Mouse (Mus musculus) erythroblast, adult 5-6 weeks (primary cell): ENCODE results near the gene Pmm1. TPM values are rescaled to one million over a fixed set of nuclear protein-coding genes. Genes with fewer than 3 reads are reported as not detected.
A peak's percentile ranks its signal among the peaks of the same experiment; 100 is the strongest.
"Not testable (repeated sequence)": the region's sequence is repeated elsewhere in the genome, so short reads cannot be mapped to it uniquely, and the experiment has no call there.

Experiments used
- ATAC-seq: replicated peaks from 2 replicates; pipeline ENCODE4 v1.8.0; 2016; ENCODE audit warnings: moderate number of reproducible peaks, mild to moderate bottlenecking, moderate TSS enrichment, inconsistent platforms; ENCODE audit not compliant: poor library complexity, low FRiP score, severe bottlenecking
- total RNA-seq, 2 experiments: library from RNA; stranded (forward) in 1 of 2; stranded (reverse) in 1 of 2; fragments of 150-400 nt in 1 of 2; fragments of 200-764, 138-1000 nt in 1 of 2; gene quantifications; 2 replicates each; pipeline versions ENCODE4 v1.2.3 to v1.2.4; 2015 to 2017; ENCODE audit warnings: low replicate concordance in 2 of 2

Pmm1 gene
- total RNA-seq (2015; ENCODE audit: low replicate concordance): 2.3 and 20.3 TPM in 2 replicates
- 3.9 and 9.5 TPM in 2 replicates for total RNA-seq (2017; ENCODE audit: low replicate concordance)

DNA sequence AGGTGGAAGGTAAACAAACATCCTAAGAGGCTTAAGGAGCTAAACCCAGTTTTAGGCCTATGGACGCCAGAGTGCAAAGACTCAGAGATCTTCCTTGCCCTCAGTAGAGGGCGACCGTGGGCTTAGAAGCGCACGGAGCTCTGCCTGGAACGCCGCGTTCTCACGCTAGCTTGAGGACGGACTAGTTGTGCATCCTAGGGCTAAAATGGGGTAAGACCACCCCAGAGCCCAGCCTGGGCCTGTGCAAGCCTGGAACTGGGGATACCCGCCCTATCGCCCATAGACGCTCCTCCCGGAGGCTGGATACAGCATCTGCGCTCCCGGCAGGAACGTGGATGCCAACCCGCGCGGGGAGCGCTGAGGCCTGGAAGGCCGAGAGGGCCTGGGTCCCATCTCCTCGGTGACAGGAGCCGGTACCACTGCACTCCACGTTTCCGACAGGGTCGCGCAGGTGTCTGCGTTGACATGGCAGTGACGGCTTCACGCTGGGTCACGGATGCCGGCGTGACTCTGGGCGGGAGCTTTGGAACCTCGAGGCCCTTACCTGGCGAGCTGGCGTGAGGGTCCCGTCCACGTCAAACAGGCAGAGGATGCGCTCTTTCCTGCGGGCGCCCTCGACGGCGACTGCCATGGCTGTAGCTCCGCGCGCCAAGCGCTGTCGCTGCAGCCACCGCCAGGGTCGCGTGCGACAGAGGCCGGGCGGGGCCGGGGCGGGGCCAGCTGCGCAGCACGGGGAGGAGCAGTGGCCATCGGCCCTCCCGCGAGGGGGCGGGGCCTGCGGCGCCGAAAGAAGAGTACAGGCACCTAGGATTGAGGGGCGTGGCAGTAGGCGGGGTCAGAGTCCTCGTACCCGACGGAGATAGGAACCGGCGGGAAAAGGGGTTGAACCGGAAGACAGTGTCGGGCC lies at the start of gene Pmm1:
Gene Pmm1 (minus strand): TSS at position 760 of the 907 bp plus-strand sequence.
- ATAC-seq: peak; percentile 92

DNA sequence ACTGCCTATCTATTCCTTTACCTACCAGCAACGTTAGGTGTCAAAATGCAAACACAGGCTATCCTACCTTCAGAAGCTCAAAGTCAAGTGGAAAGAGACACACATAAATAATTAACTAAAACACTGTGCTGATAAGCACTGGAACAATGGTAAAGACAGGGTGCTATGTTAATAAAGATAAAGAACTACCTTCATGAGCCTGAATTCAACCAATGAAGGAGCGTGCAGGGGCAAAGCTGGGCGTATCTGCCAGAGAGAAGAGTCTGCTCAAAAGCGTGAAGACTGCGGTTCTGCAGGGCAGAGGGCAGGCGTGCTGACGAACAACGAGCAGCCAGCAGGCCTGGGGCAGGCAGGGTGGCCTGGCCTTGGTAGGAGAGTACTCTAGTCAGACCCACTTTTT lies 43.5 kb upstream of the Pmm1 start:
- ATAC-seq: no peak

DNA sequence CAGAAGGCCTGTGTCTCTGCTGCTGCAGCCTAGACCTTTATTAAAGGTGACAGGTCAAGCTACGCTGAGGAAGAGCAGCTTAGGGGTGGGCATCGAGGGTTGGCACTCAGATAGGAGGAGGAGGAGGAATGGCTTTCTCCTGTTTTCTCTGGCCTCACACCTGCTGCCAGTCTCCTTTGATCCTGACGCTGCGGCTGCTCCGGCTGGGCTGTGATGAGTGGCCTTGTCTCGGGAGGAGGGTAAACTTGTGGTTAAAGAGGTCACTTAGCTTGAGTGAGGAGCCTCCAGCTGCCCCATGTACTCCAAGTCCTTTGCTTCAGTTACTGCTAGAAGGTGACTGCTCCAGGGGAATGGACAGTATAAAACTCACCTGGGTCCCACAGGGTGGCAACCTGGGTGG lies 33.3 kb upstream of the Pmm1 start:
- no peak for ATAC-seq

DNA sequence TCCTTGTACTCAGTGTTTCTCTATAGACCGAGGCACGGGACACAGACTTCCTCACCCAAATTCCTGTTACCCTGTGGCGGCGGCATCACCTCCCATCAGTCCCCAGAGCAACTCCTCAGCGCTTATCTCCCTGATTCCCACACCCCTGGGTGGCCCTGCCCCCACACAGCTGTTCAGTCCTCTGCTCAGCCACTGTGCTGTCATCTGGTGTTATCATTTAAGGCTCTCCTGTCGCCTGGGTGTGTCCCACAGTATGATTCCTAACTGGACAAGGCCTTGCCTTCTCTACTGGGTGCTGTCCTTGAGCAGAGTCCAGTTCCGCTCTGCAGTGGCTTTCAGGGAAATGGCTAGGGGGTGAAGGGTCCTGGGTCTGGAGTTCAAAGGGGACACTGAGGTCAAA lies 29.8 kb upstream of the Pmm1 start:
- peak; percentile 91 for ATAC-seq

DNA sequence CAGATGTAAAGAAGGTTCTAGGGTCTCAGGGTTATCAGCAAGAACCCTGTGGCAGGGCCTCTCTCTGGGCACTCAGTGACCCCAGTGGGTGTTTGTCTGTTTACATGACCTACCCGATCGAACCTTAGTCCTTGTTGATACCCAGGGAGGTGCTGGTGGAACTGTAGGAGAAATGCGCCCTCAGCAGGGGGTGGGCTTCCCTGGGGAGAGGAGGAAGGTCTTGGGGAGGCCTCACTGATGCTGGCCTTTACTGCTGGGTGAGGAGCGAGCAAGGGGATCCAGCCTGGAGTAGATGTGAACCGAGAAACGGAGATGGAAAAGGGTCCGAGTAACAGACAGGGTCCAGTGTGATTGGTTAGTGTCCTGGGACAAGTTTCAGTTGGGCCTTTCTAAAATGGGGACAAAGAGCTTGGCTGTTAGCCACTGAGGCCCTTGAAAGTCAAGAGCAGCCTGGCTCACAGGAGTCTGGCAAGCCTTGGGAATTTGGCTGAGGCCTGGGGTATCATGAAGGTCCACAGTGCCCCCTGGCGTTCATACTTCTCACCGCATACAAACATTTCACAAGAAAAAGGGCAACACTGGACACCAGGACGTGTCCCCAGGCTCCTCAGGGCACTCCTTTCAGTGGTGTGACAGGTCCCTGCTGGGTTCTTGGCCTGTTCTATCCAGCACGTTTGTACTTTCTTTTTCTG lies 28.8 kb upstream of the Pmm1 start:
- peak; percentile 81 for ATAC-seq

DNA sequence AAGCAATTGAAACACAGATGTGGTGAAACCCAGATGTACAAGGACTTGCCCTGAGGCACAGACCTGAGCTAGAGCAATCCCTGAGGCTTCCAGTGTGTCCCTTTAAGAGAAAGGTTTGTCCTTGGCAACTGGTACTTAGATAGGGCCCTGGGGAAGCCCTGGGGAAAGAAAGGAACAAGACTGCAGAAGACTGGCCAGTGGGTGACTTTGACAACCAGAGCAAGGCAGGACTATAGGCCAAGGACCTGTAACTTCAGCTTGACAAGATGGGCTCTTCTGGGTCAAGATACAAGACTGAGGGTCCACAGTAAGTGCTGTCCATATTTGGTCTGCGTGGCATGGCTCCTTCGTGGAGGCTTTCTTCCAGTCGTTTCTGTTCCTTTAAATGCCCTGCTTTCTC lies 26.9 kb upstream of the Pmm1 start, which contains the start of gene Xrcc6:
Gene Xrcc6 (plus strand): TSS at position 190 of the 400 bp plus-strand sequence.
- no peak for ATAC-seq

DNA sequence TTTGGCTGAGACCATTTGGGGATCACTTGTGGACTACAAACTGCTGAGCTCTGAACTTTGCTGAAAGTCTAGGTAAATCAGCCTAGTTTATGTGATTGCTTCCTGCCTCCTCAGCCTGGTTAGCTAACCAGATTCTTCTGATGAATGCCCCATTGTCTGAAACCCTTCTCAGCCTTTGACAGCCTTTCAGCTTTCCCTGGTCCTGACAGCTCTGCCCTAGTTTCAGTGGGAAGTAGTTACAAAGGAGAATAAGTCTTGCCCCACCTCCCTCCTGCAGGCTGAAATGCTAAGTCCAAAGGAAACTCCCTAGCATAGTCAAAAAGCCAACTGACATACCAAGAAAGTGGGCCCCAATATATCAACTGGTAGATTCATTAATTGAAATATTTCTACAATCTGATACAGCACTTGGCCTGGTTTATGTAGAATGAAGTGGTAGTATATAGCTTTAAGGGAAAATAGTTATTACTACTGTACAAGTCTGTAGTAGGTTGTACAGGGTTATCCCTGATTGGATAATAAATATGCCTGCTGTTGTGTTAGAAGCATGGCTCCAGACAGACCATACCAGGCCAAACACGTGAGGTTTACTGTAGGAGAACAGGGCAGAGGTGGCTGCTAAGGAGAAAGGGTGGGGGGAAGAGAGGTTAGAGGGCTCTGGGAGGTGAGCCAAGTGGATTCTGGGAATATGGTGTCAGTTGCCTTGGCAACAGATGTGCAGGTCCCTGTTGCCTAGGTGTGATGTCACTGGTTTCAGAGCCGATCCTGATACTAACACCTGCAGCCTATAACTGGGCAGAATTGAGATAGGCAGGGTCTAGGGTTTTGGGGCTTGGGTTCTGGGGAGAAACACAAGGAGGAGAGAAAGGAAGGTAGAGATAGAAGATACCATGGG lies 24.8 kb upstream of the Pmm1 start:
- ATAC-seq: no peak

DNA sequence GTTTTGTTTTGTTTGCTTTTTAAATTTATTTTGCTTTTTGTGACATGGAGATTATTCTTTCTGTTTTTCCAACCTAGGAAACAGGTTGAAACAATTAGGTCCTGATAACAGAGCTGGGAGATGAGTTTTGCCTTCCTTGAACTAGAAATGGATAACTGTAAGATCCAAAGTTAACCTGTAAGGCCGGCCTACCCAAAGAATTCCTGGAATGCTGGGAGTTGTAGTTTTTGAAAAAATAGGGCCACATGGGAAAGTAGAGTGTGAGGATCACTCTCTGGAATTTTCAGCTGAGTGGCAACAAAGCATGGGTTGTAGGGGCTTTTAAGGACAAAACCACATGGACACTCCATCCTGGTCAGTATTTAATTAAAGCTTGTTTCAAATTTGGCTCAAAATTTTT lies 21.4 kb upstream of the Pmm1 start:
- no peak for ATAC-seq

DNA sequence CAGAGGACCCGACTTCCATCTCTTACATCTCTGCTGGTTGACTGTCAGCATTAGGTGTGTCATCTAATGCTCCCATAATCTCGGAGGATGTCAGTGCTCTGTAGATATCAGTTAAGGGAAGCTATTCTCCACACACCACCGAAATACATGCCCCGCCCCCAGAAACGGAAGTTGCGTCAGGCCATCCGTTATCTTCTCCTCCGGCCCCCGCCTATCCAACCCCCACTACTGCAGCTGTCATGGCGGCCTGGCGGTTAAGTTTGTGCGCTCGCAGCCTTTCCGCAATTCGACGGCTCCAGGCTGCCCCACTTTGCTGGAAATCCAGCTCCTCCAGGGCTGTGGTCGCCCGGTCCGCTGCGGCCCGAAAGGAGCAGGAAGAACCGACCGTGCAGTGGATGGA lies 19.6 kb upstream of the Pmm1 start, which contains the start of gene 1700029P11Rik:
Gene 1700029P11Rik (plus strand): TSS at position 220 of the 400 bp plus-strand sequence.
- no peak for ATAC-seq

DNA sequence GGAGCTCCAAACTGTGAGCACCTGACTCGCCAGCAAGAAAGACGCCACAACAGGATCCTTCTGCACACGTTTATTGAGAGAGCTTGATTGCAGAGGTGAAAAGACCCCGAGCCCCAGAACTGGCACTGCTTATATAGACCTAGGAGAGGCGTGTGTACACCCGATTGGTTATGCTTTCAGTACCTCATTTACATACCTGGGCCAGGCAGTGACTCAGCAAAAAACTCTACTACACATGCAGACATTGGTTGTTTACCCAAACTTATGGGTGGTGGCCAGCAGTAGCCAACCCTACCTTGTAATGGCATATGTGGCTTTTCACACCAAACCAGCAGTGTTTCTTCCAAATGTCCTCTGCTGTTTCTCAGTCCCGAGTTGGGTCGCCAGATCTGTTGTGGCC lies 14.4 kb upstream of the Pmm1 start:
- ATAC-seq: not testable (repeated sequence)

DNA sequence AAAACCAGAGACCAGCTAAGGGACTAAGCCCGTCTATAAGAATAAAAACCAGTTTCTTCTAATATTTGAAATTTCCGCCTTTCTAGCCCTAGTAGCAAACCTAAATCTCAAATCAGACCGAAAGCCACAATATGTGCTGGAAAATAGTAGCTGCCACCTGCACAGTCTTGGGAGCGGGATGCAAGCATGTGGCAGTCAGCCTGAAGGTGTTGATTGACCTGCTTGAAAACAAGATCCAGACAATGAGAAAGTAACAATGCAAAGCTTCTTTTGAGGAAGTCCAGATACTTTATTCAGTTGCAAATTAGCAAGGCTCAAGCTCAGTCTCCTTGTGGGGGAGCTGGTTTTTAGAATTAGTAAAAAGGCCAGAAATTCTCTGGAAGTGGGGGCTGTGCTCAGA lies 9.8 kb upstream of the Pmm1 start:
- not testable (repeated sequence) for ATAC-seq

DNA sequence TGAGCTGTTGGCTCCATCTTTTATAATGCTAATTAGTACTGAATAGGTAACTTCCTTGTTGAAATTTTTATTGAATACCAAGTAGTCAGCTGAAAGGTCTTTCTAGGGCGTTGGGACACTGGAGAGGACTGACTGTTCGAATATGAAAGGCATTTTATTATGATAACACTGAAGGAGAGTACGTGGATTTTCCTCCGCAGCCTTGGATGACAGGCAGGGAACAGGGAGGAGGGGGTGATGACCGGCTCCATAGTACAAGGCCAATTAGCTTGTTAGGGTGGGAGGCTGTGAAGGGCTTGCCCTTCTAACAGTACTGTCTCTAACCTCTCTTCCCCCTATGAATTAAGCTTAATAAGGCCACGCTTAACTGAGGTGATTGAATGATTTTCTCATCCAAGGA lies 8.9 kb upstream of the Pmm1 start:
- ATAC-seq: not testable (repeated sequence)

DNA sequence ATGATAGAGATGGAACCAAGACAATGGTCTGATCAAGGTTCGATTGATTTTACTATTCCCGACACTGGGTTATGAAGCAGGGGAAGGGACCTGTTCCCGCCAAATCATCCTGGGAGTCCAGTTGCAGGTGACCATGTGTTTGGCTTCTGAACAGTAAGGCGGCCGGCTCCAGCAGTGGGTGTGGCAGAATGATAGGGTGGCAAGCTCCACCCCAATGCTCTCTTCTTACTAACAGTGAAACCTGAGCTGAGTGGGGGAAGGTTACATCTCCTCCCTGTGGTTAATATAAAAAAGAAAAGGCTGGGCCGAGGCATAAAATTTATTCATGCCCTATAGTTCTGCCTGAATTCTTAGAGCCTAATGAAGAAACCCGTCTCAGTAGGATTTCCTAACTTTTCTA lies 8.4 kb upstream of the Pmm1 start:
- peak; percentile 96 for ATAC-seq

DNA sequence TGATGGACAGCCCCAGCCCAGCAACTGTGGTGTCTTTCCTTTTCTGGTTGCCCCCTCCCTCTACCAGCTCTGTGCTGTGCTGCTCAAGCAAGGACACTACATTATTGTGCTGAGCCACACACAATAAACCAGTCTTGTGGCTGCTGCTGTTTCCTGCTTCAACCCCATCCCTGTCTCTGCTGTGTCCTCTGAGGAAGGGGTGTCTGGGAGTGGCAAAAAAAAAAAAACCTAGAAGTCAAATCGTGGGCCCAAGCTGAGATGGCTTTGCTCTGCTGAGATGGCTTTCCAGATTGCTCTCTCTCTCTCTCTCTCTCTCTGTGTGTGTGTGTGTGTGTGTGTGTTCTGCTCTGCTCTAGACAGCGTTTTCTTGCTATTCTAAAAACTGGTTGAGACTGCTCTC lies 7.7 kb upstream of the Pmm1 start:
- ATAC-seq: no peak

DNA sequence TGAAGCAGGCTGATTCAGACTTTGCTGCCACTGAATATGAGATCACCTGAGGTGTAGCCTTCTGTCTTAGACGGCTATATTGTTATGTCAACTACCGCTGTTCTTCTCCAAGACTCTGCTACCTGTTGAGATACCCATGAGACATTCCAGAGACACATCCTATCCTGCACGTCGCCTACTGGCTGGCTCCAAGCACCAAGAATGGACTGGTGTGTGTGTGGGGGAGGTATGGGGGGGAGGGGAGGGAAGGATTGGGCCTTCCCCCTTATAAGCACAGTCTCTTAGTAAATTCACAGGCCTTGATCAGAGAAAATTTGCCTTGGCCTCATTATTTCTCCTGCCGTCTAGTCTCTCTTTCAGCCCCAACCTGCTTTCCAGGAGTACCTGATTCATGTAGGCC lies 7.1 kb upstream of the Pmm1 start:
- no peak for ATAC-seq

DNA sequence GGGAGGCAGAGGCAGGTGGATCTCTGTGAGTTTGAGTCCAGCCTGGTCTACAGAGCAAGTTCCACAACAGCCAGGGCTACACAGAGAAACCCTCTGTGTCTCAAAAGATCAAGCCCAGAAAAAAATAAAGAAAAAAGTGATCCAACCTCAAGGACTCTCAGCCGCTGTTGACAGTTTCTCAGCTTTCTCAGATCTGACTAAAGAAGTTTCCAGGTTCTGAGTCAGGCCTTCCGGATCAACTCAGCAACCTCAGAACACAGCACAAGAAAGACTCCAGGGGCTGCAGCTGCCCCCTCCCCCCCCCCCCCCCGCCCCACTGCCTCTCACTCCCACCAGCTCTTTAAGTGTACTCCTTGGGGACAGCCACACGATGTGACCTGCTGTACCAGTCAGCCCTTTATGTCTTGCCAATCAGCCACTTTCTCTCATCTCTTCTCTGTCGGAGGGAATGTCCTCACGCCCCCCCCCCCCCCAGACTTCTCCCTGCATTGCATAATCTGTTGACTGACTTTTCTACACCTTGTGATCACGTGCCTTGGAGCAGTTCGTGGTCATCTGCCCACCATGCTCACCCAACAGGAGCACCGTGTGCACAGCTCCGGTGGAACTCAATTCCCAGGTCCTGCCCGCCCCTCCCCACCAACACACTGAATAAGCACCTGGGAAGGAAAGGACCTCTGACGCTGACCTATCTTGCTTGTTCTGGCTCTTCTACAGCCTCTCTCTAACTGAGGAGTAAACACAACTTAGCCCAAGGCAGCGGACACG lies 5.5 kb upstream of the Pmm1 start:
- no peak for ATAC-seq

DNA sequence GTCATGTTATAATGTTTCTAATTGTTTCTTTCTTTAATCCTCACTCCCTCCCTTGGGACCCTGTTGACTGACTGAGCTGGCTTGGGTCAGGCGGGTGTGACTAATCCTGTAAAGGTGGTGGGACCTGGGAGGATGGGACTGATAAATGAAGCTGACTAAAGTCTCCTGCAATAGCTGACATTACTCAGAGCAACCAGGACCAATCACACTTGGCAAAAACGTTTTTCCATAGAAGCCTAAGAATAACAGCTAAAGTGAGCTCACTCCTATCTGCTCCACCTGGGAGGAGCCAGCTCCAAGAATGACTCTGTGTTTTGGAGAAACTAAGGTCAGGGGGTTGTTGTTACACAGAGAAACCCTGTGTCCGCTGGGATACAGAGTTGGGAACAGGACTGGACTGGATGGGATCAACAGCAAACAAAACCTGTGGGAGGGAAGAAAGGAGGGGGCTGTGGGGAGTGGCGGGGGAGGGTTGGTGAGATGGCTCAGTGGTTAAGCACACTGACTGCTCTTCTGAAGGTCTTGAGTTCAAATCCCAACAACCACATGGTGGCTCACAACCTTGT lies 4.3 kb upstream of the Pmm1 start:
- no peak for ATAC-seq

DNA sequence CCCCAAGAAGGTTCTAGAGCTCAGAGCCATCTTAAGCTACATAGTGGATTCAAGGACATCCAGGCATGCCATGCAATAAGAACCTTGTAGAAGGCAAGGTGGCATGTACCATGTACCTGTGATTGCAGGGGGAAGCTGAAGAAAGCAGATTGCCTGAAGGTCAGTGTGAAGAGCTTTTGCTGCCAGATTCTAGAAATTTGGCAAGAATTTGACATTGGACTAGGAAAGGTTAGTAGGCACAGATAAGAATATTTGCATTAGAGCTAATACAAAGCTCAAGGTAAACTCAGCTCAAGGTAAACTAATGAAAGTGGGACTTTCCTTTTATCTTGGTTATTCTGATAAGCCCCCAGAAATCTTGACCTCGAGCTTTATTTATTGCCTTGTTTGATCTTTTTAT lies 3.5 kb upstream of the Pmm1 start:
- no peak for ATAC-seq

DNA sequence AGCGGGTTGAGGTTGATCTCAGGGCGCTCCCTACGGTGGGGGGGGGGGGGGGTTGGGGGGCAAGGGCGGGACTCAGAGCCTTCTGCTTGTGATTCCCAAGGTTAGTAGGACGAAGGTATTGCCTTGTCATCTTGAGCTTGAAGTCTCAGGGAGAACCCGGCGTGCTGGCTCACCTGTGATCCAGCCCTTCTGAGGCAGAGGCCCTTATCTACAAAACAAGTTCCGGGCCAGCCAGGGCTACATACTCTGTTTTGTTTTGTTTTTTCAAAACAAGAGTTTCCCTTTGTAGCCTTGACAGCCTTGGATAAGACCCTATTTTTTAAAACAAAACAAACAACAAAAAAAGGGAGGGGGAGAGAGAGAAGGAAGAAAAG lies 335 bp upstream of the Pmm1 start:
- ATAC-seq: peak; percentile 37
